Mouse (Mus musculus): ENCODE data around the gene Hck. TPM values are rescaled to one million over a fixed set of nuclear protein-coding genes. Genes with fewer than 3 reads are reported as not detected.

Gene Hck
- polyA plus RNA-seq, 1 experiment, result 2.4 TPM

DNA sequence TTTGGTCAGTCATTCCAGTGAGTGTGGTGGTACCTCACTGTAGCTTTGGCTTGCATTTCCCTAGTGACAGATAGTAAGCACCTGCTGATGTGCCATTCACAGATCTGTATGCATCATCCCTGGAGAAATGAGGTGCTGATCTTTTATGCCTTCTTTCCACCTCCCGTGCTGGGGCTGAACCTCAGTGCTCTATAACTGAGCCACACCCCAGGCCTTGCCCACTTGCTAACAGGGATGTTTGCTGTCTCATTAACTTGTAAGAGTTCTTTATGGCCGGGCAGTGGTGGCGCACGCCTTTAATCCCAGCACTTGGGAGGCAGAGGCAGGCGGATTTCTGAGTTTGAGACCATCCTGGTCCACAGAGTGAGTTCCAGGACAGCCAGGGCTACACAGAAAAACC lies 63.7 kb downstream of the Hck start:
- H3K4me3 ChIP-seq (ENCODE audit: low read depth, low read length), result no peak overlapping the region
- no peak overlapping the region for H3K27ac ChIP-seq (ENCODE audit: insufficient read depth, low read length)
- peaks cover 6% of the 10 kb centered on the region for H3K4me1 ChIP-seq (ENCODE audit: control insufficient read depth, insufficient read depth, low read length)
- no peak for TF ChIP-seq POLR2A (IDR thresholded peaks at IDR 0.05; ENCODE audit: insufficient read depth, low read length)
- no peak for TF ChIP-seq EP300 (IDR thresholded peaks at IDR 0.05; ENCODE audit: insufficient read depth, low read depth, low read length)
- TF ChIP-seq CTCF (IDR thresholded peaks at IDR 0.05; ENCODE audit: low read depth, low read length), result no peak
- no peaks in the 10 kb centered on the region for H3K36me3 ChIP-seq (ENCODE audit: control insufficient read depth, insufficient read depth, low read length, poor library complexity, severe bottlenecking)
- H3K9ac ChIP-seq (ENCODE audit: low read depth, poor library complexity, severe bottlenecking), result no peak overlapping the region
- no peaks in the 10 kb centered on the region for H3K27me3 ChIP-seq (ENCODE audit: control insufficient read depth, insufficient read depth, low read length, poor library complexity, severe bottlenecking)
- H3K9me3 ChIP-seq (replicated peaks; ENCODE audit: control insufficient read depth, insufficient read depth, low read length, poor library complexity, severe bottlenecking), result no peaks in the 10 kb centered on the region

DNA sequence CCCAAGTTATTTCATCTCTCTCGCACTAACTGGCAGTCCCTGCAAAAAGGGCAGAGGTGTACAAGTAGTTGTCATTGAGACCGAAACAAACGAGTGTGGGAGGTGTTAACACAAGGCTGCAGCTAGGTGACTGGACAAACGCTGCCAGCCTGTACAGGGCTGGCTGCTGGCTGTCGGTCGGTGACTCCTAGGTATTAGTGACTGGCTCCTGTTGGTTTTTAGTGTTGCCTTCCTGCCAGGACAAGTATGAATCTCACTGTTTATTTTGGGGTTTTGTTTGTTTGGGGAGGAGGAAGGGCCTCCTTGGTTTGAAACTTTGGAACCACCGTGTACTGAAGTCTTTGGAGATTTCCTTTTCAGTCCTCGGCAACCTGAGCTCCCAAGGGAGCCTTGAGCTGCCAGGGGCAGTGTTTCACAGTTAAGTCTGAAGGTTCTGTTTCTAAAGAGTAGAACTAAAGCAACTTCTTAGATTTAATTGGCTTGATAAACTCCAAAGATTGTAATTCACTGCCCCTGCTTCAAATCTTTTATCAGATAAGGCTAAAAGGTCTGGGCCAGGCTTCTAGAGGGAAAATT lies 67.8 kb downstream of the Hck start:
- peaks cover 9% of the 10 kb centered on the region for H3K36me3 ChIP-seq (ENCODE audit: control insufficient read depth, insufficient read depth, low read length, poor library complexity, severe bottlenecking)
- H3K9me3 ChIP-seq (replicated peaks; ENCODE audit: control insufficient read depth, insufficient read depth, low read length, poor library complexity, severe bottlenecking), result no peaks in the 10 kb centered on the region
- H3K4me1 ChIP-seq (ENCODE audit: control insufficient read depth, insufficient read depth, low read length), result peaks cover 5% of the 10 kb centered on the region
- no peak overlapping the region for H3K4me3 ChIP-seq (ENCODE audit: low read depth, low read length)
- no peak overlapping the region for H3K9ac ChIP-seq (ENCODE audit: low read depth, poor library complexity, severe bottlenecking)
- H3K27me3 ChIP-seq (ENCODE audit: control insufficient read depth, insufficient read depth, low read length, poor library complexity, severe bottlenecking), result no peaks in the 10 kb centered on the region
- no peak overlapping the region for H3K27ac ChIP-seq (ENCODE audit: insufficient read depth, low read length)
- TF ChIP-seq EP300 (IDR thresholded peaks at IDR 0.05; ENCODE audit: insufficient read depth, low read depth, low read length), result no peak
- TF ChIP-seq CTCF (IDR thresholded peaks at IDR 0.05; ENCODE audit: low read depth, low read length), result no peak
- TF ChIP-seq POLR2A (IDR thresholded peaks at IDR 0.05; ENCODE audit: insufficient read depth, low read length), result no peak

DNA sequence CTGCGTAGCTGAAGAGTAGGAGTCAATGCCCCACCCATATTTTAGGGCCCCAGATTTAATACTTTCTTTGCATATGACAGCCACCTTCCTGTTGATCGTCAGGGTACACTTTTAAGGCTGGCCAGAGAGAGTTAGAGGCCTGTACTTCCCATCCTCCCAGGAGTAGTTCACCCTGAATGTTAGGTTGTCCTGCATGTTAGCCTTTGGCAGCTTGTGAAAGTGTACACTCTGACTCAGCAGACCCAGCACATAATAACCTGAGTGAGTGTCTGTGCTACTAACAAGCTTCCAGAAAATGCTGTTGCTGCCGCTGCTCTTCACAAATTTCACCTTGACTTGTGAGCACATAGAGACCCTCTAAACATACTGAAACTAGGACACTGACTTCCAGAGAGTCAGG lies 68.9 kb downstream of the Hck start:
- no peak for TF ChIP-seq EP300 (IDR thresholded peaks at IDR 0.05; ENCODE audit: insufficient read depth, low read depth, low read length)
- TF ChIP-seq POLR2A (IDR thresholded peaks at IDR 0.05; ENCODE audit: insufficient read depth, low read length), result no peak
- no peak for TF ChIP-seq CTCF (IDR thresholded peaks at IDR 0.05; ENCODE audit: low read depth, low read length)
- Histone ChIP-seq H3K27ac (ENCODE audit: insufficient read depth, low read length) (no peak overlapping the region), H3K9ac (ENCODE audit: low read depth, poor library complexity, severe bottlenecking) (no peak overlapping the region), H3K4me1 (ENCODE audit: control insufficient read depth, insufficient read depth, low read length) (peaks cover 2% of the 10 kb centered on the region), H3K9me3 (replicated peaks; ENCODE audit: control insufficient read depth, insufficient read depth, low read length, poor library complexity, severe bottlenecking) (no peaks in the 10 kb centered on the region), H3K36me3 (ENCODE audit: control insufficient read depth, insufficient read depth, low read length, poor library complexity, severe bottlenecking) (peaks cover 17% of the 10 kb centered on the region), H3K27me3 (ENCODE audit: control insufficient read depth, insufficient read depth, low read length, poor library complexity, severe bottlenecking) (no peaks in the 10 kb centered on the region), H3K4me3 (ENCODE audit: low read depth, low read length) (no peak overlapping the region)

DNA sequence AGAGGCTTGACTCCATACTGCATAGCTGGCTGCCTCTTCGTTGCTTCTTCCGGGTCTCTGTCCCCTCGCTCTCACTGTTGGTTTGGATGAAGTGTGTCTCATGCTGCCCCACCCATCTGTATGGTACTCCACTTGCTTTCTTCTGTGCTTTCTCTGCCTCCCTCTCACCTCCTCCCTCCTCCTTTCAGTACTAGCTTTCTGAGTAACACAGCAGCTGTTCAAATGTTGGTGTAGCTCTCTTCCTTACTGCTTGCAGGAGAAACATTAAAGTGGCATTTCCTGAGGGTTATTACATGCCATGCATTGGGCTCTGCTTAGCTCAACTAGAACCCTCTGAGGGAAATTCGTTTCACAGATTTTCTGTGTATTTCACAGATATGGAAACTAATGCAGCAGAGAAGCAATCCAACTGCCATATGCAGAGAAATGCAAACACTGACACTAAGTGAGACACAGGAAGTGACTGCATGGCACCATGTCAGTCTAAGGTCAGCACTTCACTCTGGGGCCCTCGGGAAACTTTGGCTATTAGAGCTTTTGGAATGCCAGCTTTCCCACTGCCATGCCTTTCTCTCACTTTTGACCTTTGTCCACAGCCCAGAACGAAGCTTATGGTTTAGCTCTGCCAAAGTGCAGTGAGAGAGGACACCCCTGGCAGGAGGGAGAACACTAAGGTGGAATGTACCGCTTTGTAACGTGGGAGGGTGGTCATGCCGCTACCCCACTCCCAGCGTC lies 71.0 kb downstream of the Hck start:
- H3K9ac ChIP-seq (ENCODE audit: low read depth, poor library complexity, severe bottlenecking), result no peak overlapping the region
- no peaks in the 10 kb centered on the region for H3K9me3 ChIP-seq (replicated peaks; ENCODE audit: control insufficient read depth, insufficient read depth, low read length, poor library complexity, severe bottlenecking)
- TF ChIP-seq EP300 (IDR thresholded peaks at IDR 0.05; ENCODE audit: insufficient read depth, low read depth, low read length) (no peak), POLR2A (IDR thresholded peaks at IDR 0.05; ENCODE audit: insufficient read depth, low read length) (no peak), CTCF (IDR thresholded peaks at IDR 0.05; ENCODE audit: low read depth, low read length) (no peak)
- H3K4me1 ChIP-seq (ENCODE audit: control insufficient read depth, insufficient read depth, low read length), result no peaks in the 10 kb centered on the region
- peaks cover 36% of the 10 kb centered on the region for H3K36me3 ChIP-seq (ENCODE audit: control insufficient read depth, insufficient read depth, low read length, poor library complexity, severe bottlenecking)
- no peak overlapping the region for H3K4me3 ChIP-seq (ENCODE audit: low read depth, low read length)
- H3K27me3 ChIP-seq (ENCODE audit: control insufficient read depth, insufficient read depth, low read length, poor library complexity, severe bottlenecking), result no peaks in the 10 kb centered on the region
- no peak overlapping the region for H3K27ac ChIP-seq (ENCODE audit: insufficient read depth, low read length)

DNA sequence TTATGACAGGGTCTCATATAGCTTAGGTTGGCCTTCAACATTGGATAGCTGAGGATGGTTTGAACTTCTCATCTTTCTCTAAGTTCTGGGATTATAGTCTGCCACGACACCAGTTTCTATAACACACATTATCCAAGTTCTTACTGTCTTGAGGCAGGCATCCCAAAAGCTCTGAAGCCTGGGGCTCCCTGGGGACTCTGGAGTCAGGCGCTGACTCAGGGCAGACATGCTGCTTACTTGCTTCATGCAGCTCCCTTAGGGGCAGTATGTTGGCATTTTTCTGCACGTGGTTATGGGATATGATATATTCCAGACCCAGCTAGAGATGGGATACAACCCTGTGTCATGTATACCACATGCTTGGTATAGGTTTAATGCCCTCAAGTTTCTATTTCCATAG lies 71.7 kb downstream of the Hck start:
- Histone ChIP-seq H3K27me3 (ENCODE audit: control insufficient read depth, insufficient read depth, low read length, poor library complexity, severe bottlenecking) (no peaks in the 10 kb centered on the region), H3K9me3 (replicated peaks; ENCODE audit: control insufficient read depth, insufficient read depth, low read length, poor library complexity, severe bottlenecking) (no peaks in the 10 kb centered on the region), H3K9ac (ENCODE audit: low read depth, poor library complexity, severe bottlenecking) (no peak overlapping the region), H3K4me1 (ENCODE audit: control insufficient read depth, insufficient read depth, low read length) (no peaks in the 10 kb centered on the region), H3K27ac (ENCODE audit: insufficient read depth, low read length) (no peak overlapping the region), H3K36me3 (ENCODE audit: control insufficient read depth, insufficient read depth, low read length, poor library complexity, severe bottlenecking) (peaks cover 40% of the 10 kb centered on the region), H3K4me3 (ENCODE audit: low read depth, low read length) (no peak overlapping the region)
- TF ChIP-seq POLR2A (IDR thresholded peaks at IDR 0.05; ENCODE audit: insufficient read depth, low read length), result no peak
- TF ChIP-seq EP300 (IDR thresholded peaks at IDR 0.05; ENCODE audit: insufficient read depth, low read depth, low read length), result no peak
- TF ChIP-seq CTCF (IDR thresholded peaks at IDR 0.05; ENCODE audit: low read depth, low read length), result no peak

DNA sequence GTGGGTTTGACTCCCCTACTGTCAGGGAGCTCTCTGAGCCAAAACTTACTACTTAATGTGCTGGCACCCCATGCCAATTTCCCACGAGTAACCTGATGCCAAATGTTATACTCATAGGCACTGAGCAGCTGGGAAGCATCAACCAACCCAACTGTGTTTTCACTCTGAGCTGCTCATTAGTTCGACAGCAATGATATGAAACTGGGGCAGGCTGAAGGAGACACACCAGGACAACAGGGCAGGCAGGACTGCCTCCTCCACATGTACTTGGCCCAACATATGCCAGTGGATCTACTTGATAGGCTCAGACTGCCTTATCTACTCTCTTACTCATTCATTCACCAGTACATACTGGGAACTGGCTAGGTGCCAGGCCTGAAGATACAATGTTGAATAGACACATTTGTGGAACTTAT lies 77.9 kb downstream of the Hck start:
- Histone ChIP-seq H3K36me3 (ENCODE audit: control insufficient read depth, insufficient read depth, low read length, poor library complexity, severe bottlenecking) (peaks cover 54% of the 10 kb centered on the region), H3K4me3 (ENCODE audit: low read depth, low read length) (no peak overlapping the region), H3K9ac (ENCODE audit: low read depth, poor library complexity, severe bottlenecking) (no peak overlapping the region), H3K9me3 (replicated peaks; ENCODE audit: control insufficient read depth, insufficient read depth, low read length, poor library complexity, severe bottlenecking) (no peaks in the 10 kb centered on the region), H3K27ac (ENCODE audit: insufficient read depth, low read length) (no peak overlapping the region), H3K4me1 (ENCODE audit: control insufficient read depth, insufficient read depth, low read length) (no peaks in the 10 kb centered on the region), H3K27me3 (ENCODE audit: control insufficient read depth, insufficient read depth, low read length, poor library complexity, severe bottlenecking) (no peaks in the 10 kb centered on the region)
- no peak for TF ChIP-seq CTCF (IDR thresholded peaks at IDR 0.05; ENCODE audit: low read depth, low read length)
- TF ChIP-seq EP300 (IDR thresholded peaks at IDR 0.05; ENCODE audit: insufficient read depth, low read depth, low read length), result no peak
- TF ChIP-seq POLR2A (IDR thresholded peaks at IDR 0.05; ENCODE audit: insufficient read depth, low read length), result no peak
